Mouse (Mus musculus) urinary bladder, postnatal 36 days (tissue): ENCODE measurements around the gene Ccdc51.

ENCODE experiments used
- DNase-seq, 2 experiments: peaks; one replicate each; pipeline ENCODE4 v3.0.0; 2022; ENCODE audit warnings: low spot score in 2 of 2, mixed read lengths in 1 of 2

Gene Ccdc51

DNA sequence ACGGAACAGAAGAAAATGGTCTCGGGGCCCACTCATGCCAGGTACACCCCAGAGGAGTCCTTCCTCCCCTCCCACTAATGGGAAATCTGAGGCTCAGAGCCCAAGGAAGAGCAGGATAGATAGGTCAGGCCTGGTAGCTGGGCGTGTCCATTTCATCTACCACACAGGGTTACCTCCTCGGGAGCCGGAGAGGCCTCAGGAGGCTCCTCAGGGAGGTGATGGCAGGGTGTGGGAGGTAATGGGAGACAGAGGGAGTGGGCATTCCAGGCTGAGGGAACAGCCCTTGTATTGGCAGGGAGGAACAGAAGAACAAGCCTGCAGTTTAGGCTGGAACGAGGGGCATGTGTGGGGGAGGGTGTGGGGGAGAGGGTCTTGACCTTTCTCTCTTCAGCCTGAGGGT lies 14.6 kb downstream of the Ccdc51 start:
- no peak for DNase-seq

DNA sequence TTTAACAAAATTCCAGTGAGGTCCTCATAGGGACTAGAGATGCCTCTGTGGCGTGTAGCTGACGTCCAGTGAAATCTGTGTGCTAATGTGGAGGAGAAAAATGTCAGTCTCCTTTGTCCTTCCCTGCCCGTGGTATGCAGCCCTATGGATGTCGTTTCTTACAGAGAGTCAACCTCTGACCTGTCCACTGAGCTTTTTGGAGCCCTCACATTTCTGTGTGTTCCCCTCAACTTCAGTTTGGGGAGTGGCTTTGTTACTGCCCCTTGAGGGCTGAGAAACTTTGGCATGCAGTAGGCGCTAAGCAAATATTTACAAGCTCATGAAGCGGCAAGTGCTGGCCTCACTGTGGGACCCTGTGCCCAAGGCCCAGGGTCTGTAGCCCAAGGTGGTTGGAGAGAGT lies 15.0 kb downstream of the Ccdc51 start:
- no peak for DNase-seq

DNA sequence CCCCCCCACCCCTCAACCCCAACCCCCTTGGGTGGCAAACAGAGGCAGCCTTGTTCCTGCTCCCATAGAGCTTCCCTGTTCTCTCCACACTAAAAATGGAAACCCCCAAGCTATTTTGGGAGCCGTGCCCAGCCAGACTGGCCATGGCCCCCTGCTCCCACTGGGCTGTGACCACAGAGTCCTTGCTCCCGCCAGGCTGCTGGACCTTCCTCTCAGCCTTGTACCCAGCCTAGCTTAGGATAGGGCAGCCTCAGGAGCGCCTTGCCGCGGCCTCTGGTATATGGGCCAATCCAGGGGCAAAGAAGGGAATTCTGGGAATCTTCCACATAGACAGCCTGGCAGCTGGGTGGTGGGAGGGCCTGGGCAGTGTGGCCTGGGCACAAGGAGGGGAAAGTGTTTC lies 15.5 kb downstream of the Ccdc51 start:
- no peak for DNase-seq

DNA sequence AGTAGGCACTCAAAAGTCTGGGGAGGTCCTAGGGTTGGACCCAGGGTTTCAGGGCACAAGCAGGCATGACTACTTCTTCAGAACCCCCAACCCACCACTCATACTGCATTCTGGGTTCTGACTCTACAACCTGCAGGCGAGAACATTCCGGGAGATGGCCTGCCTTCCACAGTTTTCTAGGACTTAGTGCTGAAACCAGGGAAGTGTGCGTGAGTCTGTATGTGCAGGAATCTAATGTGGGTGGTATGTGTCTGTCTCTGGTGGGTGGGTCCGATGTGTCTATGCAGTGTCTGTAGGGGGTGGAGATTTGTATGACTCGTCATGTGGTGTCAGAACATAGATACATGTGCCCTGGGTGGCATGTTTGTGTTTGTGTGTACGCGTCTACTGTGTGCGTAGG lies 16.1 kb downstream of the Ccdc51 start:
- no peak for DNase-seq

DNA sequence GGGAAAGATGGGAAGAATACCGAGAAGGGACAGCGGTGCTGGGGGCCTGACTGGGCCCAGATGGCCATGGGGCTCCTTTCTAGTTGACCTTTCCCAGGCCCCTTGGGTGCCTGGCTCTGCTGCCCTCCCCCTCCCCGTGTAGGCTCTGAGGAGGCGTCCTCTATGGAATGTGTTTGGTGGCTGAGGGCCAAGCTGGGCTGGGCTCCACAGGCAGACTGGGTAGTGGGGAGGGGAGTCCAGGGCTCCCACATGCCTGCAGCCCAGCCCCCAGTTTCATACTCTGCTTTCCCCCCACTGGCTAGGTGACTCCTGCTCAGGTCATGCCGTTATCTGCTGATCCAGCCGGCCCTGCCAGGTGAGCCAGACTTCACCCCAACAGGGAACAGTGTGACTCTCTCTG lies 16.7 kb downstream of the Ccdc51 start:
- DNase-seq, result peak; percentile 23 to 25

DNA sequence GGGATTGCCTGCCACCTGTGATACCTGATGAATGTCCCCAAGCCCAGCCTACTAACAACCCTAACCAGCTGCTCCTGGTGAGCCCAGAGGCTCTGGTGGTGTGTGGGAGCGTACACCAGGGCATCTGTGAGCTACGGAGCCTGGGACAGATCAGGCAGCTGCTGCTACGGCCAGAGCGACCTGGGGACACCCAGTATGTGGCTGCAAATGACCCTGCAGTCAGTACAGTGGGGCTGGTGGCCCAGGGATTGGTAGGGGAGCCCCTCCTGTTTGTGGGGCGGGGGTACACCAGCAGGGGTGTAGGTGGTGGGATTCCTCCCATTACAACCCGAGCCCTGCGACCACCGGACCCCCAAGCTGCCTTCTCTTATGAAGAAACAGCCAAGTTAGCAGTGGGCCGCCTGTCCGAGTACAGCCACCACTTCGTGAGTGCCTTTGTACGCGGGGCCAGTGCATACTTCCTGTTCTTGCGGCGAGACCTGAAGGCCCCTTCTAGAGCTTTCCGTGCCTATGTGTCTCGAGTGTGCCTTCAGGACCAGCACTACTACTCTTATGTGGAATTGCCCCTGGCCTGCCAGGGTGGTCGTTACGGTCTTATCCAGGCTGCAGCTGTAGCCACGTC lies 18.1 kb downstream of the Ccdc51 start:
- DNase-seq, result no peak

DNA sequence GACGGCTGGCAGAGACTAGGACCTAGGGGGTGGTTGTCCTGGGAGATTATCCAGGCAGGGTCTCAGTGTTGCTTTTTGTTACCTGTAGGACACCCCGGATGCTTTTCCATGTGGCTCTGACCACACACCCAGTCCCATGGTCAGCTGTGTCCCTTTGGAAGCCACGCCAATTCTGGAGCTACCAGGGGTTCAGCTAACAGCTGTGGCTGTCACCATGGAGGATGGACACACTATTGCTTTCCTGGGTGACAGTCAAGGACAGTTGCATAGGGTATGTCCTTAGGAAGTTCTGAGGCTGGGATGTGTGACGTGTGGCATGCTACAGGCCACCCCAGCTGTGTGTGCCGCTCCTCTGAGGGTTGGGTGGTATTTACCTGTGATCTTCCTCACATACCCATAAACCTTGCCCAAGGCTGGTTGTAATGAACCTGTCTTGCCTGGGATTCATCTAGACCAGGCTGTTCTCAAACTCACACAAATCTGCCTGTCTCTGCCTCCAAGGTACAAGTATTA lies 19.7 kb downstream of the Ccdc51 start:
- no peak for DNase-seq

DNA sequence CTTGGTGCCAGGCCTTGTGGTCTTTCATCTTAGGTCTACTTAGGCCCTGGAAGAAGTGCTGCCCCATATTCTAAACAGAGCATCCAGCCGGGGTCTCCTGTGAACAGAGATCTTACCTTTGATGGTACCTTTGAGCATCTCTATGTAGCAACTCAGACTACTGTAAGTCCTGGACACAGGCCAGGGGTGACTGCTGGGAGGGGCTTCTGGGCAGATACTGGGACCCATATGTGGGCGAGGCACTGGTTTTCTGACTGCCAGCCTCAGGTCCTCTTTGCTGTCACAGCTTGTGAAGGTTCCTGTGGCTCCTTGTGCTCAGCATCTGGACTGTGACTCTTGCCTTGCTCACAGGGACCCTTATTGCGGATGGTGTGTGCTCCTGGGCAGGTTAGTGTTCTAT lies 20.2 kb downstream of the Ccdc51 start:
- DNase-seq, result no peak

DNA sequence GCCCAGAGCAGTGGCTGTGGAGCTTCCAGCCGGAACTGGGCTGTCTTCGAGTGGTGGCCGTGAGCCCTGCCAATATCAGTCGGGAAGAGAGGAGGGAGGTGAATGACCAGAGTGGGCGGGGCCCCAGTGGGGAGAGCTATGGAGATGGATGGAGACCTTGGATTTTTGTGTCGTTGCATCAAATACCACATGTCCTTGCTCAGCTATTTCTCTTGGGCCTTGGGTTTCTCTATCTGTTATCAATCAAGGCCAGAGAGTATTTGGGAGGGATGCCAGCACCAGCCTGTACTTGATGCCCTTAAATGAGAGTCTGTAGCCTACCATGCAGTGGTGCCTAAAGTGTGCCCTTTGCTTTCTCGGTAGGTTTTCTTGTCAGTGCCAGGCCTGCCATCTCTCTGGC lies 21.0 kb downstream of the Ccdc51 start:
- no peak for DNase-seq

DNA sequence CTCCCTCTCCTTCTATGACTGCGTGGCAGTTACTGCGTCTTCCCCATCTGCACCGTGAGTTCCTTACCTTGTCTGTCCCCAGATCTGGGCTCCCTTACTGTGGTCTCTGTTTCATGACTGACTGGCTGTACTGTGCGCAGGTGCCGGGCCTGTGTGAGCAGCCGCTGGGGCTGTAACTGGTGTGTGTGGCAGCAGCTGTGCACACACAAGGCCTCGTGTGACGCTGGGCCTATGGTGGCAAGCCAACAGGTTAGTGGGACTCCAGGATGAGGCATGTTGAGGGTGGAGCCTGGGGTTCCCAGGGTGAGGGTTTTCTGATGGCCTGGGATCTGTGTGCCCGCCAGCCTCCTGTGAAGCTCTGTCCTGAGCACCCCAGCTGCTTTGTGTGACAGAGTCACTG lies 21.8 kb downstream of the Ccdc51 start:
- DNase-seq, result no peak

DNA sequence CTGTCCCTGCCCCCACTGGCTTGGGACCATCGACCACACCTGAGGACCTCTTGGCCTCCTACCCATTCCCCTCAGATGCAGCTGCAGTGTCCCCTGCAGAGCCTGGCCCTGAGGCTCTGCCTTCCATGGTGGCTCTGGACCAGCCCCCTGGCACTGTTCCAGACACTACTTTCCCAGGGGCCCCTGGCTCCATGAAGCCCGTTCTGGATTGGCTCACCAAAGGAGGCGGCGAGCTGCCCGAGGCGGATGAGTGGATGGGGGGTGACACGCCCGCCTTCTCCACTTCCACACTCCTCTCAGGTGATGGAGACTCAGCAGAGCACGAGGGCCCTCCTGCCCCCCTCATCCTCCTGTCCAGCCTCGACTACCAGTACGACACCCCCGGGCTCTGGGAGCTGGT lies 22.7 kb downstream of the Ccdc51 start:
- DNase-seq, result no peak

DNA sequence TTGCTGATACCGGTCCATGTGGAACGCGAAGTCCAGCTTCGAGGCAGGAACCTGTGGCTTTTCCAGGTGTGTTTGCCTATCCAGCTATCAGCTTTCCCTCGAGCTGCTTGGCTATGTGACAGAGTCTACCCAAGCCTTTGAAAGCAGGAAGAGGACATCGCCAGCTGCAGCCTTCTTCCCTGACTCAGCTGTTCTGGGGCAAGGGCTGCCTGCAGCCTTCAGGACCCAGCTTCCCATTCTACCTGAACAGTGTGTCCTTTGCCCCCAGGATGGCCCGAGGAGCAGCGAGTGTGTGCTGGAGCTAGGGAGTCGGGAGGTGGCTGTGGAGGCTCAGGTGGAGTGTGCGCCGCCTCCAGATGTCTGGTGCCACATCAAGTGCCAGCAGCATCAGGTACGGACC lies 23.4 kb downstream of the Ccdc51 start:
- no peak for DNase-seq

DNA sequence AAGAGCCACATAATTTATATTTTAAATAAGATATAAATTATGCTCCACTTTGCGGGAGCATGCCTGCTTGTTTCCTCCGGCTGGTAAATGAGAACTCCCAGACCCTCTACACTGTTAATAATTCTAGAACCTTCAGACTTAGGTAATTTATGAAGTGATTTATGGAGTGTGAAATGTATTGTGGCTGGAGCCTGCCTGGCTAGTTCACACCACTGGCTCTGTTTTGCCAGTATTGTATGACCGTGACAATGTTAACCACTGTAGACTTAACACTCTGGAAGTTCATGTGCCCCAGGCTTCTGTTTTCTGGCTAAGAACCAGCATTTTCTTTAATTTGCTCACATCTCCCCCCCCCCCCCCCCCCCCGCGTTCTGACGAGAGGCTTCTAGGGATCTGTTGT lies 25.0 kb downstream of the Ccdc51 start:
- no peak for DNase-seq

DNA sequence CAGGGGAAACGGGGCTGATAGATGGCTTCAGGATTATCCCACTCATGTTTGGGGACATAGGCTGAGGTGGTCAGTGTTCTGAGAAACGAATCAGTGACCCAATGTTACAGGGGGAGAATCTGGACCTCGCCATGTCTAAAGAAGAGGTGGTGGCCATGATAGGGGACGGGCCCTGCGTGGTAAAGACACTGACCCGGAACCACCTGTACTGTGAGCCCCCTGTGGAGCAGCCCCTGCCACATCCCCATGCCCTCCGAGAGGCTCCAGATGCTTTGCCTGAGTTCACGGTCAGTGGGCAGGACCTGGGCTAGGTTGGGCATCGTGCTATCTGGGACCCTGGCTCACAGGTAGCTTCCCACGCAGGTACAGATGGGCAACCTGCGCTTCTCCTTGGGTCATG lies 27.9 kb downstream of the Ccdc51 start:
- no peak for DNase-seq

DNA sequence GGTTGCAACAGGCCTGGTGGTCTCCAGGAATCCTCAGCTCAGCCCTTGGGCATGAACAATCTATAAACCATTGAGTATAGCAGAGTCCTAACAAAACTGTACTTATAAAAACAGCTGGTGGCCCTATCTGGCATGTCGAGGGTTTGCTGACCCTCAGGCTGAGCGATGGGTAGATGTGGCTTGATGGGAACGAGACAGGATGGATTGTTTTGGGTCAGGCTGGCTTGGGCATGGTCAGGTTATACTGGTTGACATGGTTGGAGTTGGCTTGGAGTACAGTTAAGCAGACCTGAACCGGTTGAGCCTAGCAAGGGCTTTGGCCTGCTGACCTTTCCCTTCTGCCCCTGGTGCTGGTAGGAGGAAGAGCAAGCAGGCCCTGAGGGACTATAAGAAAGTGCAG lies 28.8 kb downstream of the Ccdc51 start:
- no peak for DNase-seq

DNA sequence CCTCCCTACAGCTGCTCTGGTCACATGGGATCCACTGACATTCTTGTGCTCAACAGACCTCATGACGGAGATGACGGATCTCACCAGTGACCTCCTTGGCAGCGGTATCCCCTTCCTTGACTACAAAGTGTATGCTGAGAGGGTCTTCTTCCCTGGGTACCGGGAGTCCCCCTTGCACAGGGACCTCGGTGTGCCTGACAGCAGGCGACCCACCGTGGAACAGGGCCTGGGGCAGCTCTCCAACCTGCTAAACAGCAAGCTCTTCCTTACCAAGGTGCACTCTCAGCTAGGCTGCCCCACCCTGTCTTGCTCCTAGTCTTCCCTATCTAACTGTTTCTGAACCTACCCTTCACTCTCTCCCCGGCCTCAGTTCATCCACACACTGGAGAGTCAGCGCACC lies 29.3 kb downstream of the Ccdc51 start:
- DNase-seq, result no peak

DNA sequence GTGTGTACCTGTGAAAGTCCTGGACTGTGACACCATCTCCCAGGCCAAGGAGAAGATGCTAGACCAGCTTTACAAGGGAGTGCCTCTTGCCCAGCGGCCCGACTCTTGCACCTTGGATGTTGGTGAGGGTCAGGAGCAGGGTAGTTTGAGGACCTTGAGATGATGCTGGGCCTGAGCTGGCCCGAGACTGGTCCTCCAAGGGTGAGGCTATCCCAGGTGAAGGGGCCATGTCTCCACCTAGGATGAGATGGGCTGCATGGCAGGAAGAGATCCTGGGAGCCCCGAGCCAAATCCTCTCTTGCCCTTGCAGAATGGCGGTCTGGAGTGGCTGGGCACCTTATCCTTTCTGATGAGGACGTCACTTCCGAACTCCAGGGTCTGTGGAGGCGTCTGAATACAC lies 31.0 kb downstream of the Ccdc51 start:
- peak in 1 of 2 experiments; percentile 0 for DNase-seq

DNA sequence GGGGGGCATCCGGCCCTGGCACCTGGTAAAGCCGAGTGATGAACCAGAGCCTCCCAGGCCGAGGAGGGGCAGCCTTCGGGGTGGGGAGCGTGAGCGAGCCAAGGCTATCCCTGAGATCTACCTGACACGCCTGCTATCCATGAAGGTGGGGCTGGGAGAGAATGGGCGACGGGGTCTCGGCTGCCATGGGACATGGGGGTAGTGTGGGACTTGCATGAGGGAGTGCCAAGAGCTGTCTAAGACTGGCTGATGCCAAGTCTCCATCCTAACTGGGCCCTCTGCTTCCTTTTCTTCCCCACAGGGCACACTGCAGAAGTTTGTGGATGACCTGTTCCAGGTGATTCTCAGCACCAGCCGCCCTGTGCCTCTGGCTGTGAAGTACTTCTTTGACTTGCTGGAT lies 32.0 kb downstream of the Ccdc51 start:
- DNase-seq, result peak in 1 of 2 experiments; percentile 0

DNA sequence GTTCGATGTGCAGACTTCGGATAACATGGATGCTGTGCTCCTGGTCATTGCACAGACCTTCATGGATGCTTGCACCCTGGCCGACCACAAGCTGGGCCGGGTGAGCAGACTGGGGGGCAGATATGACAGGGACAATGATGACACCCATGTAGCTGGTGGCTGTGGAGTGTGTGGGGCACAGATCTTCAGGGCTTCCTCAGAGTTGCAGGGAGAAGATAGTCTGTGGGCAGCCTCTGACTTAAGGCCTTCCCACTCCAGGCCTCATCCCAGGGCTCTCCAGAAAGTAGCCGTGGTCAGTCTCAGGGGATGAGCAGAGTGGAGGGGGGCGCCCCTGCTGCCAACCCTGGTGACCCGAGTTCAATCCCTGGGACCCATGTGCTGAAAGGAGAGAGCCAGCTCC lies 32.6 kb downstream of the Ccdc51 start:
- DNase-seq, result no peak

DNA sequence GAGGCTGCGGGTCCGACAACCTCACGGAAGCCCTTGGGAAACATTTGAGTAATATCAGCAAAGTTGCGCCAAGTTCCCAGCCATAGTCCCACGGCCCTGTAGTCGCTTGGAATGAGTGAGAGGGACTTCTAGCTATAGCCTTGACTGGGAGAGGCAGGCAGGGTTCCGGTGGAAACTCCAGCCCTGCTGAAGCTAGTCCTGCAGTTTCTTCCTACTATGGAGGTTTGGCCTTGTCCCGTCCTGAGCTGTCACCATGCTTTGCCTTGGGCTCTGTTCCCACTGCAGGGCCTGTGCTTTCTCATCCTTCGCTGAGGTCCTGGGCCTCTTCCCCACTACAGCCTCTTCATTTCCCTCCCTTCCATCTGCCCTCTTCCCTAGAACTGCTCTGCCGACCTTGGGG lies 33.9 kb downstream of the Ccdc51 start:
- no peak for DNase-seq

DNA sequence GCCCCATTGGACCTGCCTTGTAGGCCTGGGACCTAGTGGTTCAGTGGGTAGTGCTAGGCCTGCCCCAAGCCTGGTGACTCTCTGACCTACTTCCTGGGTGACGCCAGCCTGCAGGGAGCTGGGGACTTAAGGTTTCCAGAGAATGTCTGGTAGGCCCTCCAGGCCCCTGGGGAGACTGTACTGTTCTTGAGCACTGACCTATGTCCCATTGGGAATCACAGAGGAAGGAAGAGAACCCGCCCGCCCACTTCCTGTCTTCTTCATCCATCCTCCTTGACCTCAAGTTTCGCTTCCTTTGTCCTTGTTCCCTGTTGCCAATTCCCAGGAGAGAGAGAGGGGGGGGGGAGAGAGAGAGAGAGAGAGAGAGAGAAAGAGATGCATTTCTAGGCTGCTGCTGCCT lies 35.8 kb downstream of the Ccdc51 start:
- no peak for DNase-seq

DNA sequence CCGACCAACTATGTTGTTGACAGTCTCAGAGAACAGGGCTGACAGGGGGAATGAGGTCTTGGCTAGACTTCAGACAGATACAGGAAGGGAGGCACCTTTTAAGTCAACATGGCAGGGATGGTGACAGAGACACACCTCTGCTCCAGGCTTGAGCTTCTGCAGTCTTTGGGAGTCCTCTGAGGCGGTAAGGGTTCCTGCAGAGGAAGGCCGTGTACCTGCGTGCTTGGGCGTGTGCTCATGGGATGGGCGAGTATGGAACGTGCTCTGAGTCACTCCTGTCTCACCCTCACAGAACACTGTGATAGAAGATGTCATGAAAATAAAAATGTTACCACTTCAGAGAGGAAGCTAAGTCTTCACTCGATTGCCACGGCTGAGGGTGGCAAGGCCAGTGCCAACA lies 37.3 kb downstream of the Ccdc51 start:
- no peak for DNase-seq

DNA sequence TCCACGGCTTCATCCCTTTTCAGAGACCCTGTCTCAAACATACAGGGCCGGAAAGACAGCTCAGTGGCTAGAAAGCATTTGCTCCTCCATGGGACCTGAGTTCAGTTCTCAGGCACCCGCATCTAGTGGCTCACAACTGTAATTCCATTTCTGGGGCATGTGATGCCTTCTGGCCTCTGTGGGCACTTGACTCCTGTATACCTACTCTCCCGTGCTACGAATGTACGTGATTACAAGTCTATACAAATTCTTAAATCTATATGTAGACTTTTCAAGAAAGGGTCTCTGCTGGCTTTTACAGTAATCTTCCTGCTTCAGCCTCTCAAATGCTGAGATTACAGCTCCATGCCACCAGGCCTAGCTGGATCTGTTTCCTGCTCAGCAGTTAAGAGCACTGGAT lies 38.7 kb downstream of the Ccdc51 start:
- no peak for DNase-seq

DNA sequence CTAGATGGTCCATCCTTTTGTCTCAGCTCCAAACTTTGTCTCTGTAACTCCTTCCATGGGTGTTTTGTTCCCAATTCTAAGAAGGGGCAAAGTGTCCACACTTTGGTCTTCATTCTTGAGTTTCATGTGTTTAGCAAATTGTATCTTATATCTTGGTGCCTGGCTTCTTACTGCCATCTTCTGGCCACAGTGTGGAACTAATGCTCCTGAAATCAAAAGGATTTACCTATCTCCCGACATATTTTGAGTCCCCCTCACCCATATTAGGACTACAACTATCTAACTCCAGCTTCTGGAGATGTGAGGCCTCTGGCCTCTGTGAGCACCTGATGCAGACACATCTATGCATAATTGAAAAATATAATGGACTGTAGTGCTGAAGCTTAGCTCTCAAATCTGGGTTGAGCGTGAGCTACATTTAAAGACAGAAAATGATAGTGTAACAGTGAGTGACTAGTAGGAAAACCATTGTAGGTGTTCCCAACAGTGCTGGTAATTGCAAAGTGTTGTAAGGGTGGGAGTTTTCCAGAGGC lies 40.3 kb downstream of the Ccdc51 start:
- DNase-seq, result no peak
